Mouse (Mus musculus) cortical plate, adult 2 months (tissue): ENCODE measurements around the gene Fam214b.

Experiments
- CTCF ChIP-seq: fragments of 200-500 bp; IDR thresholded peaks from 2 replicates; pipeline ENCODE4 v1.5.1; 2011; ENCODE audit warnings: mild to moderate bottlenecking, control low read depth, low read length; ENCODE audit not compliant: insufficient read depth; ENCODE audit errors: extremely low read depth
- POLR2A ChIP-seq: fragments of 200-500 bp; IDR thresholded peaks from 2 replicates; pipeline ENCODE4 v1.6.1; 2011; ENCODE audit warnings: mild to moderate bottlenecking, low read length, control low read depth; ENCODE audit not compliant: insufficient read depth; ENCODE audit errors: extremely low read depth

GRCm38 (mm10) chr4:43018156-43018555, 27.9 kb downstream of the Fam214b start:
- no peak for TF ChIP-seq CTCF
- TF ChIP-seq POLR2A = no peak
